Mouse (Mus musculus) retina, embryonic 14.5 days (tissue): ENCODE measurements around the gene Lrtm1.

Source experiments
- DNase-seq: peaks from one replicate; pipeline ENCODE4 v3.0.0-alpha.2; 2015; ENCODE audit warnings: low spot score

The Lrtm1 gene

GRCm38 (mm10) chr14:29031858-29032395, 13.9 kb downstream of the Lrtm1 start:
- DNase-seq = no peak

GRCm38 (mm10) chr14:29038246-29038645, 20.2 kb downstream of the Lrtm1 start:
- no peak for DNase-seq

- no peak for DNase-seq
Observed at GRCm38 (mm10) chr14:29040606-29041364, 22.8 kb downstream of the Lrtm1 start.

- no peak for DNase-seq
Observed at GRCm38 (mm10) chr14:29041498-29041897, 23.5 kb downstream of the Lrtm1 start.

- no peak for DNase-seq
Observed at GRCm38 (mm10) chr14:29042355-29042754, 24.3 kb downstream of the Lrtm1 start.

GRCm38 (mm10) chr14:29051951-29052835, 34.2 kb downstream of the Lrtm1 start:
- DNase-seq = no peak

GRCm38 (mm10) chr14:29060679-29061078, 42.7 kb downstream of the Lrtm1 start:
- DNase-seq = no peak

GRCm38 (mm10) chr14:29061491-29061890, 43.5 kb downstream of the Lrtm1 start:
- DNase-seq = no peak

GRCm38 (mm10) chr14:29062676-29063075, 44.7 kb downstream of the Lrtm1 start:
- DNase-seq = no peak

- DNase-seq = peak; percentile 9
Observed at GRCm38 (mm10) chr14:29073747-29074146, 55.7 kb downstream of the Lrtm1 start.

- no peak for DNase-seq
Observed at GRCm38 (mm10) chr14:29077418-29077817, 59.4 kb downstream of the Lrtm1 start.

- no peak for DNase-seq
Observed at GRCm38 (mm10) chr14:29080228-29080627, 62.2 kb downstream of the Lrtm1 start.

- DNase-seq = no peak
Observed at GRCm38 (mm10) chr14:29080630-29081029, 62.6 kb downstream of the Lrtm1 start.

GRCm38 (mm10) chr14:29082171-29082570, 64.2 kb downstream of the Lrtm1 start:
- no peak for DNase-seq
